Mouse (Mus musculus) spleen, postnatal 10 days (tissue): ENCODE data around the gene Atic.

ENCODE experiments used
- DNase-seq, 2 experiments: peaks; one replicate each; pipeline ENCODE4 v3.0.0; 2021 to 2022; ENCODE audit warnings: low spot score in 2 of 2

Atic gene

DNA sequence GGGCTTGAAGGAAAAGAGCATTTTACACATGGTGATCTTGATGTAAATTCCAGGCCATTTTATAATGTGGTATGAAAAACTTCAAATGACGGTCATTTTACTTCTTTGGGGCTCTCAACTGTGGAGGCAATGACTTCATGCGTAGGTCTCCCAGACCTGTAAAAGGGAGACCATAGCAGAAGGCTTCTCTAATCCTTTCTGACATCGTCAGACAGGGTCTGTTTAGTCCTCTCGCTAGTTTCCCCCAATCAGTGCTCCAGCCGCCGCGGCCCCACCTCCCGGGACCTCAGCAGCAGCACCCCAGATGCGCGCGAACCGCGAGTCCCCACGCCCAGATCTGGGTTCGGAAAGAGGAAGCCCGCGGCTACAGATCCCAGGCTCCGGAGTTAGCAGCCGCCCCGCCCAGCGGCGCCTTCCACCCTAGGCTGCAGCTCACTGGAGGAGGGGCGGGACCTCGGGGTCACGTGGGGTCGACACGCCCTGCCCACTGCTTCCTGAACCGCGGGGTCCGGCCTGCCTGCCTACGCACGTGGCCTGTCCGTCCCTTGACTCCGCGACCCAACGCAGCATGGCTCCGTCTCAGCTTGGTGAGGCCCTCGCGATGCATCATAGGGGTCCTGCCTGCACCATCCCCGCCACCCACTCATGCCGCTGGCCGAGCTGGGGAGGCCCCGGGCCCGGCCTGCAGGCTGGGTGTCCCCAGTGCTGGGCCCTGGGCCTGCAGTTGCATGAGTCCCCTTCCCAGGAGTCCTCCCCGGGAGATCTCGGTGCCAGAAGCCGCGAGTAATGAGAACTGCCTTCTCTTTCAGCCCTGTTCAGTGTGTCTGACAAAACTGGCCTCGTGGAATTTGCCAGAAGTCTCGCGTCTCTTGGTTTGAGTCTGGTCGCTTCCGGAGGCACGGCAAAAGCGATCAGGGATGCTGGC lies at the start of gene Atic:
TSS of gene Atic (plus strand) at position 463 of the 925 bp plus-strand sequence.
- DNase-seq: peak; percentile 76 to 91

DNA sequence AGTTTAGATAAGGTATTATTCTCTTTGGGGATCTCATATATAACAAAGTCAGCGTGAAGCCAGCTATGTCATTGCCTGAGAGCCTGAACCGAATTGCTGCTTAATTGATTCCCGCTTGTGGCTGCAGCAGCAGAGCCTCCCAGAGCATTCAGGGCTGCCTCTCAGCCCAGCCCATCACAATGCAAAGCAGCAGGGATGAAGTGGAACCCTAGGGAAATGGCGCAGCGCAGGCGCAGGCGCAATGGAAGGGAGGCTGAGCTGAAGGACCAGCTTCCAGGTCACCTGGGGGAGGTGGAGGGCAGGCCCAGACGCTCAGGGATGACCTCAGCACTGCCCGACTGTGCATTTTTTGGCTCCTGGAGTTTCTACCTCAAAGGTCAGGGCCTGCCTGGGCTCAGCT lies 49.7 kb upstream of the Atic start:
- DNase-seq: no peak

DNA sequence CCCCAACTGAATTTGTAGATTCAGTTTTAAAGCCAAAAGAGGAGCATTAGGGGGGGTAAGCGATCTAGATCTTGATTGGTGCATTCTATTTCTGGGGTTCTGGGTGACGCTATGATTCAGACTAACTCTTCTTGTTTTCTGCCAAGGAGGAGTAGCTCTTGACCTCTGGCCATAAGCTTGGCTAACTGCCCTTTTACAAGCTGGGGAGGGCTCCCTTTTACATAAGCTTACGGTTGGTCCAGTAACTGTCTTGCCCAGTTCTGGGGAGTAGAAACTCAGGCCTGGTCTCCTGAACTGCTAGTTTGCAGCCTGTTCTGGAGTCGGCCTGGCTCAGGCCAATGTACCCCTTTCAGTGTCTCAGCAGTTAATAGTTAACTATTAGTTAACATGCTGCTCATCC lies 41.9 kb upstream of the Atic start:
- no peak for DNase-seq

GRCm38 (mm10) chr1:71528808-71529648 lies 27.9 kb upstream of the Atic start:
- no peak for DNase-seq

DNA sequence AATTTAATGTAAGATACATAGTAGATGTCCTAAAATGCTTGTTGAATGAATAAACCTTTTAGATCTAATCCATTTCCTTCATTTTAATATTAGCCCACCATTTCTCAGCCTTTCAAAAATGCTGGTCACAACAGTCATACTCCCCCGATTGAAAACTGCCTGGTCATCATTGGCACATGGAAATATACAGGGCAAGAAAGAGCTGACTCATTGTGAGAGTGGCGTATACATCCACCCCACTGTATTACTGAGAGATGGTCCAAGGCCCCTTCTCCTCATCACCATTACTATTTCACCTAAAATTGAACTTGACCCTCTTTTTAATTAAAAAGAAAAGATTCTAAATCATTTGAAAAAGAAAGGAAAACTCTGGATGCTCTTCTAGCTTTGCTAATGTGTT lies 26.2 kb upstream of the Atic start:
- DNase-seq: no peak

GRCm38 (mm10) chr1:71531653-71532052 lies 25.3 kb upstream of the Atic start:
- DNase-seq: peak in 1 of 2 experiments; percentile 42

GRCm38 (mm10) chr1:71539641-71540040 lies 17.3 kb upstream of the Atic start:
- DNase-seq: no peak

DNA sequence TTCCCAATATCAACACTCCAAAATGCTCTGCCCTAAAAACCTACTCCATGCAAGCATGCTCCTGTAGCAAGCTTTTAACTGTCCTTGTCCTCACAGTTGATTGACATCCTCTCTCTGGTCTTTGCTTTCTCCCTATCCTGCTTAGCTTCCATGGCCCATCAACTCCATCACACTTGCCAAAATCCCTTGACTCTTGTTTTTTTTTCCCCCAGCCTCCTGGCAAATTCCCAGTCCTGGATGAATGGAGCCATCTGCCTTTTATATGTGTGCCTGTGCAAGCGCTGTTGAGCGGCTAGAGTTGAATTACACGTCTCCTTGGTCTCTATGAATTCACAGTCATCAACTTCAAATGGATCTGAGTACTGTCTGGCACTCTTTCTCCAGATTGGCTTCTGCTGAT lies 16.5 kb upstream of the Atic start:
- DNase-seq: no peak

DNA sequence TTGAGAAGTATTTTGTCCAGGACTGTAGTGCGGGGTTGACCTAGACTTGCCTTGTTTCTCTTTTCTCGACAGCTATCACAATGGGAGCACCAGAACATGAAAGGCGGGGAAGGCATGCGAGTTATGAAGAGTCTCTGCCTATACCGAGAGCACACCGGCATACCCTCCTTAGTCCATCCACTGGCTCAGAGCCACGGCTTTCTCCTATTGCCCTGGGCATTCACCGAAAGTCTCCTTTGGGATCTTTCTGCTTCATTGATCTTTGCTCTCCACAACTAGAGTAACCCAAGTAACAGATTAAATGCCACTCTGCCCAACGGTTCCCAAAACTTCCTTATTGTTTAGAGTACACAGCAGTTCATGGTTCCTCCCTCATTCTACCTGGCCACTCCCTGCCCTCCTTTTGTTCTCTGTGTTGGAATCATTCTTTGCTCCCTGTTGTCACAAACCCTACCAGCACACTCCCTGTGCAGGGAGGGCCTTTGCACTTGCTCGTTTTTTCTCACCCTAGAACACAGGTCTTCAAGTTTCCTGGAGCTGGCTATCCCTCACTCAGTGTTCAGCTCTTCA lies 6.2 kb upstream of the Atic start:
- DNase-seq: no peak

GRCm38 (mm10) chr1:71560626-71561025 lies 3.7 kb downstream of the Atic start:
- no peak for DNase-seq

DNA sequence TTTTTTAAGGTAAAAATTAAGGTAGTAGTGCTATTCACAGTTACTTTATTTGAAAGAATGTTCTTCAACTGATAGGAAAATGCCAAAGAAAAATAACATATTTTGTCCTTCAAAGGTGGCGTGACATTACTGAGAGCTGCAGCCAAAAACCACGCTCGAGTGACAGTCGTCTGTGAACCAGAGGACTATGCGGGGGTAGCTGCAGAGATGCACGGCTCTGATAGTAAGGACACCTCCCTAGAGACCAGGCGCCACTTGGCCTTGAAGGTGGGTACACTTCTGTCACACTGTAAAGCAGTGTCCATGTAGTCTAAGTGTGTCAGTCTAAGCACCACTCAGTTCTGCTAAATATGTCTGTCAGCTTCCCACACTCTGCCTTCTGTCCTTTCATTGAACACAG lies 7.3 kb downstream of the Atic start:
- DNase-seq: no peak

GRCm38 (mm10) chr1:71567884-71568605 lies 11.1 kb downstream of the Atic start:
- DNase-seq: no peak

- DNase-seq: no peak
These were observed 13.2 kb downstream of the Atic start for GRCm38 (mm10) chr1:71570116-71570515.

DNA sequence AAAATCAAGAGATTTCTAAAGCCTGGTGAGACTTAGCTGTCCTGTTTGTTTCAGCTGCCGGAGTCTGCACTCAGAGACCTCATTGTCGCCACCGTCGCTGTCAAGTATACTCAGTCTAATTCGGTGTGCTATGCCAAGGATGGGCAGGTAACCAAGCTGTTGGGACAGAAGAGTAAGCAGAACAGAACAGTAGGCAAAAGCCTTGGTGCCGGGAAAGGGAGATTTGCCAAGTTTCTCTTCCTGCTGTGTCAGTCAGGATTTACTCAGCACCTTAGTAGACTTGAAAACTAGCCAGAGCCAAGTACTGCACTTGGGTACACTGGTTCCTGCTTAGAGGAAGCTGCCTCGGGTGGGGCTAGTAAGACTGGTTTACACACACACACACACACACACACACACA lies 19.0 kb downstream of the Atic start:
- no peak for DNase-seq

- no peak for DNase-seq
These were observed 19.9 kb downstream of the Atic start for GRCm38 (mm10) chr1:71576837-71577236.

GRCm38 (mm10) chr1:71579526-71579925 lies 22.6 kb downstream of the Atic start:
- DNase-seq: no peak

GRCm38 (mm10) chr1:71580408-71580807 lies 23.5 kb downstream of the Atic start:
- DNase-seq: no peak

GRCm38 (mm10) chr1:71583302-71583701 lies 26.4 kb downstream of the Atic start:
- DNase-seq: no peak

DNA sequence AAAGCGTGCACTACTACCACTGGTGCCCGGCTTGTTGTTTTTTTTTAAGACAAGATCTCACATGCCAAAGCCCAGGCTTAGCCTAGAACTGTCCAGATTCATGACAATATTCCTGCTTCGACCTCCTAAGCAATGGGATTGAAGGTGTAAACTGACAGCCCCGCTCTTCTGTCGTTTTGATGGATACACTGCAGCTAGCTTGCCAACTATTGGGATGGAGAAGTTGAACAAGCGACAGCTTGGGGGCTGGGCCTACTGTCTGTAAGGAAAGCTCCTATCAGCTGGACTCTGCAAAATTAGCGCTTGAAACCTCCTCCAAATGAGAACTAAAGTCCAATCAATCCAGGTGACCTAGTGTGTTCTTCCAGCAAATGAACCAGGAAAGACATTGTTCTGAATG lies 26.9 kb downstream of the Atic start:
- DNase-seq: no peak

- DNase-seq: no peak
These were observed 29.7 kb downstream of the Atic start for GRCm38 (mm10) chr1:71586658-71587057.

DNA sequence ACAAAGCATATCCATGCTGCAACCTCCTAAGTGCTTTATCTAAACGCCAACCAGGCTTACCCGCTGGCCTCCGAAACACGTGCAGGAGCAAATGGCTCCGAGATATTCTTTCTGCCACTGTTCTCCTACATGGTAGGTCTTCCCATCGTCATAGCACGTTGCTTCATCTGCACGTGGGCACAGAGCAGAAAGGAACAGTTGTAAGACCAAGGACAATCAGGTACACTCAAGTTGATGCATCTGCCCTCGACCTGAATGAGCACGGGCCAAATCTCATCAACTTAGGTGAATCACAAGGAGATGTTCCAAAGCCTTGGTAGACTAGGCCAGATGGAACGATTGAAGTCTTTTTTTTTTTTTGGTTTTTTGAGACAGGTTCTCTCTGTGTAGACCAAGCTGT lies 33.1 kb downstream of the Atic start:
- no peak for DNase-seq

DNA sequence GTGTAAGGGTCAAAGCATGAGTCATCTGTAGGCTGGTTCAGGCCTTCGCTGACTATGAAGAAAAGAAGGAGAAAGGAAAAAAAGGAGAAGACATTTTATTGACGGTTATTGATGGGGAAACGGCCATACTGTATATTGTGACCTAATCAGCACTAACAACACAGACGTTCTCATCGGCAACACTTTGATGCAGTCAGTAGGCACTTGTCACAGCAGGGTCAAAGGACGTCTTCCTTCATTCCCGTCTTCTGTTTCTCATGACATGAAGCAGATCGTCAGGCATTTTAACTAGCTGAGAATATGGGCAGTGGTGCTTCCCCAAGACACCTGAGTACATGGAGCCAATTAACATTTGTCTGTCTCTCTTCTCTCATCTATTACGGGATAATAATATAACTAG lies 36.2 kb downstream of the Atic start:
- no peak for DNase-seq
